Mouse (Mus musculus): ENCODE results near the gene Kif19a.

DNA sequence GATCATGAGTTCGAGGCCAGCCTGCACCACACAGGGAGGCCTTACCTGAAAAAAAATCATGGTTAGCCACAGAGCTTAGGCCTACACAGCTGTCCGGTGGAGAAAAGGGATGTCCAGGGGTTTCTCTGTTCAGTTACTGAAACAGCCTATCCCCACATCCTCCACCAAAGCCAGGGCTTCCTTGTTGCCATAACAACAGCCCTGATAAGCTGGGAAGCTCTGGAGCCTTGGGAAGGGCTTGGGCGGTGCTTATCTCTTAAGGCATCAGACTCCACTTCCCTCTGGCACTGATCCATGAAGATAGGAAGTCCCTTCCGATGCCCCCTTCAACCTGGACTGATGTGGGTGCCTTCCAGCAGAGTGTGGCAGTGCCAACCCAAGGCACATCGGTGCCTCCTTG, 68.0 kb downstream of the Kif19a start:
- TF ChIP-seq CTCF (IDR thresholded peaks at IDR 0.05; ENCODE audit: control insufficient read depth, insufficient read depth, insufficient replicate concordance, low read depth, low read length) = no peak
- TF ChIP-seq POLR2A (IDR thresholded peaks at IDR 0.05; ENCODE audit: control insufficient read depth, low read depth, low read length) = no peak

All from testis, adult 2 months (tissue).